Mouse (Mus musculus) heart, postnatal 10 days (tissue): ENCODE data around the gene Rab14. TPM values are rescaled to one million over a fixed set of nuclear protein-coding genes. Genes with fewer than 3 reads are reported as not detected.

Source experiments
- DNase-seq, 2 experiments: peaks; one replicate each; pipeline ENCODE4 v3.0.0; 2021
- intact Hi-C: fragments of 180-260 bp; cut with DNase I; formaldehyde crosslinking; loops from one replicate; pipeline ENCODE4 v1.15.1; 2025
- total RNA-seq, 2 experiments: library from RNA; stranded (reverse); gene quantifications; 2 replicates each; pipeline ENCODE4 v1.2.3; 2021

Rab14 gene
- total RNA-seq, 2 experiments from 2014 or later, result 154 to 160 TPM

DNA sequence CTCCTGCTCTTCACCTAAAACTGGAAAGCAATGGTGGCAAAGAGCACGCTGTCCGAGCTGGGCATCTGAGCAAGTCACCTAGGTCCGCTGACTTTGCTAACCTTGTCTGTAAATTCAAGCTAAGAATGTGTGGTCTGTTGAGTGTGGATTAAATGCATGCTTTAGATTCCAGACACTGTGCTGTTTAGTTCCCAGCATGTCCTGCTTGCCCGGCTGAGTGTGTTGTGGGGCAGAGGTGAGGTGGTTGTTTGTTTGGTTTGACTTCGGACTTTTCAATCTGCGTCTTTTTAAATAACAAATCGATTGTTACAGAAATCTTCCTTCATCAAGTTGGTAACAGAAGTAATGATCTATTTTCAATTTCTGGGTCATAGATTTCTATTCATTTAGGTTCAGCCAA, 43.1 kb downstream of the Rab14 start:
- no peak for DNase-seq
- intact Hi-C loops, result no loop called here

DNA sequence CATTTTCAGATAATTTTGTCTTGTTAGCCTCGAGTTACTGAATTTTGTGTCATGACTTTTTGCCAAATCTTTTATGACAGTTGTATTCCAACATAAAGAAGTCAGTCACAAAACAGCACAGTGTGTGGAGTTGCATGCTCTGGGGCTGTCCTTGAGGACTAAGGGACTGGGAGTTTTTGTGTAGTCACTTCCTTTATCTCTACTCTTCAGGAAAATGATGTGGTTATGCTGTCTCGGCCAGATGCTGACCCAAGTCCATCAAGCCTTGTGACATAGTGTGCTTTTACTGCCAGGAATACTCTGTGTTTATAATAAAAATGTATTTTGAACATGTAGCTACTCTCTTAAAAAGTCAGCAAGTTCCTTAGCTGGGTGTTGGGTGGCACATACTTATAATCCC, 43.9 kb downstream of the Rab14 start:
- no peak for DNase-seq
- intact Hi-C loops, result no loop called here

DNA sequence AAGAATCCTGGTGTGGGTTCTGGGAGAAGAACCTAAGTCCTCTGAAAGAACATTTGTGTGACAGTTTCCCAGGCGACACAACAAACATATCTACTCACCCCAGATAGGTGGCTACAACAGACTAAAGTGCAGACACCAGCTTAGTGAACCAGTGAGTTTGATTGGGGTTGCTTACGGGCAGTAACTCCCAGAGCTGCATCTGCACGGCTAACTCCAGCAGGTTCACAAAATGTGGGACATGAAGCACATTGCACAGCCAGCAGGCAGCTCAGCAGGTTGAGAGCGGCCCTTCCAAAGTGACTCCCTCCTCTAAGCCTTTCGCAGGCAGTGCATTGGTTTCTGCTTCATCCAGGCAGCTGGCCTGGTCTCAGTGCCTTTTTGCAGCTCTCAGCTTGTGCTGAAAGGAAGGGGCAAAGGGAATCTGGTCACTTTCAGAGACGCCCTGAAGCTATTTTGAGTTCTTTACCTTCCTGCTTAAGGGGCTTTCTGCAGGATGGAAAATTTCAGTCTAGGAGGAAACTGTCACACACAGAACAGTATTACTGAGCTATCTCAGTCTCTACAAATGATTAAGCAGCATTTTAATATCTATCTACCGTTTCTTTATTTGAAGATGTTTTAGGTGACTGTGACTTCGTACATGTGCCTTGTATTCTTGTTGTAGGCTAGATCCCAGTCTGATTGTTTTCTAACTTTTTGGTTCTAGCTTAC, 46.9 kb downstream of the Rab14 start:
- DNase-seq, result no peak
- intact Hi-C loops, result no loop called here

DNA sequence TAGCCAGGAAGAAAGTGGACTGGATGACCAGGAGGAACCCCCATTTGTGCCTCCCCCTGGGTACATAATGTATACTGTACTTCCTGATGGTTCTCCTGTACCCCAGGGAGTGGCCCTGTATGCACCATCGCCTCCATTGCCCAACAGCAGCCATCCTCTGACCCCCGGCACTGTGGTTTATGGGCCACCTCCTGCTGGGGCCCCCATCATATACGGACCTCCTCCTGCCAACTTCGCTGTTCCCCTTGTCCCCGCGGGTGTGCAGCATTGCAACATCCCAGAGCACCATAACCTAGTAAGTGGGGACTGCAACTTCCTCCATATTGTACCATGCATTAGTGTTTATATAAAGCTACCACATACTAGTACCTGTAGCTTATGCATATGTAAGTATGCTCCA, 47.7 kb downstream of the Rab14 start:
- intact Hi-C loops, result no loop called here
- DNase-seq, result no peak

DNA sequence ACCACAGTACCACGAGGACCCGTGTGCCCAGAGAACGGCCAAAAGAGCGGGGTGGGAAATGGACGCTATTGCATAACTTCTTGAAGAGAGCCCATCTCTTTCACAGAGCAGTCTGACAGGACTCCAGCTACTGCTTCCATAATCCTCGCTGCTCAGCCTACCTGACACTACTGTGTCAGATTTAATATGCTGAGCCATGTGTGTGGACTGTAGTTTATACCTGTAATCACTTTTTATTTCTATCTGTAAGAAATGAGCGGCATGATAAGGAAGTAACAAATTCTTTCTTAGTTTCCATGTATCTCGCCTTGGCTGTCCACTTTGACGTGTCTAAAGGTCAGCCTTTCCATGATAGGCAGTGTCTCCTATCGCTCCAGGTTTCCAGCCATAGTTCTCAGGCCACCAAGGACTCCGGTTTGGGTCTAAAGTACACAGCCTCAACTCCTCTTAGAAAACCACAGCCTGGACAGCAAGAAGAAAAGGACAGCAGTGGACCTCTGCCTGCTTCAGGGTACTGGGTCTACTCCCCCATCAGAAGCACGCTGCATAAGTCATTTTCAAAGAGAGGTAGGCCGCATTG, 49.5 kb downstream of the Rab14 start:
- DNase-seq, result no peak
- intact Hi-C loops, result no loop called here

DNA sequence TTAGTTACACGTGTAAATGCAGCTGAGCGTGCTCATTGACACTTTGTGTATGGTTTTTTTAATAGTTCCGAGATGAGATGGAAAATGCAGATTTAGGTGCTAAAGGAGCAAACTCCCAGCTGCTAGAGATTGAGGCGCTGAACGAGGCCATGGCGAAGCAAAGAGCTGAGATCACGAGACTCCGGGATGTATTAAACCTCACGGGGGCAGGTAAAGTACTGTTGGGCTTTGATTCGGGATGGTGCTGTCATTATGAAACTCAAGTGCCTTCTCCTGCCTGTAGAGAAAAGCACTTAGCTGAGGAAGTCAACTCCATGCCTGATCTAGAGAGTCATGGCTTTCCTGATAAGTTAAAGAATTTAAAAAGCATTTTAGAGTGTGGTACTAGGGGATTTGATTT, 52.1 kb downstream of the Rab14 start:
- intact Hi-C loops, result no loop called here
- no peak for DNase-seq

DNA sequence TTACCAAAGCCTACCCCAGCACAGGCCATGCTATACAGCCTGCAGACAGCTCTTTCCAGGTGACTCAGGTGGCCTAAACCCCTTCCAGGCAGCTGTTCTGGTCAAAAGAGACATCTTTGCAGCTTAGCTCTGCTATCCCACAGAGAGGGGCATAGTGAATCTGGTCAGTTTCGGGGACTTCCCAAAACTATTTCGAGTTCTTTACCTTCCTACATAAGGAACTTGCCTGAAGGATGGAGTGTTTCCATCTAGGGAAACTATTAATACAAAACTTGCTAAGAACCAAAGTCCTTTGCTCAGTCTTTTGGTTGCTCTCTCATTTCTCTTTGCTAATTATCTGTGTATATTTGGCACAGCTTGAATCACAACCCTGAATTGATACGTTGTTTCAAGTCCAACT, 59.2 kb downstream of the Rab14 start:
- DNase-seq, result no peak
- intact Hi-C loops, result no loop called here

DNA sequence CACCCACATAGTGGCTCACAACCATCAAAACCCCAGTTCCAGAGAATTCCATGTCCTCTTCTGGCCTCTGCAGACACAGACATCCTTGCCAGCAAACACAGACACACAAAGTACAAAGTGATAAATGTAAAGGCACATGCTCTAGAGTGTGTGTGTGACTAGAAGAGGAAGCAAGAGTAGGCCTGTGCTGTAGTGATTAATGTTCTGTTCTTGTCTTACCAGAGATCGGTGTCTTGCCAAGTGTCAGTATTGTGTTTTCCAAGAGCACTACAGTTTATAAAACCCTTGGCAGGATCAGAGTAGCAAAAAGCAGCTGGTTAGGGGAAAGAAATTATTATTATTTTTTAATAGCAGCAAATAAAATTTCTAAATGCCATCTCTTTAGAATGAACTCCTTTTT, 62.3 kb downstream of the Rab14 start:
- intact Hi-C loops, result no loop called here
- no peak for DNase-seq

DNA sequence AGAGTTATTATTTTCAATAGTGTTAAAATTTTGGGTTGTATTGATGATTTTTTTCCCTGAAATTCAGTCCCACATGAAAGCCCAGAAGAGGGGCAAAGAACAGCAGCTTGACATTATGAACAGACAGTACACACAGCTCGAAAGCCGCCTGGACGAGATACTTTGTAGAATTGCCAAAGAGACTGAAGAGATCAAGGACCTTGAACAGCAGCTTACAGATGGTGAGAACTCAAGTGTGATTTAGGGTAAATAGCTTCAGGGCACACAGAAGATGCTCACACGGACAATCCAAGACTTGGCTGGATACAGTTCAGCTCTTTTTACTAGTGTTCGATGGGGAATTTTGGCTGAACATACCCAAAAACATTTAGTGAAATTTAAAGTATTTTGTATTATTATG, 67.0 kb downstream of the Rab14 start:
- no peak for DNase-seq
- intact Hi-C loops, result no loop called here

DNA sequence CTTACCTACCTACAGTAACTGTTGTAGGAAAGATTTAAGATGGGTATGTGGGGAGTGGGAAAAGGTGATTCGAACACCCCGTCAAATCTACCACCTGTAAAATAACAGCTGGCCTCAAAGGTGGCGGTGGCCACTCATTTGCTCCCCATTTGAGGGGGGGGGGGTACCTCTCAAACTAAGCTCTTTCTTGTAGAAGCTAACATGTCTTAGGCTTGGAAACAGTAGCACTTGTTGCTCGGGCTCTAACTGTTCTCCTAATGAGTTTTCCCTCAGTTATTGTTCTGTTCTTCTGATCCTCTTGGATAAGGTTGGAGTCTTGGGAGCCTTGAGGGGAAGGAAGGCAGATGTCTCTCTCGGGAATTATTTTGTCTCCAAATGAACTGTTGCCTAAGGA, 68.3 kb downstream of the Rab14 start:
- no peak for DNase-seq
- intact Hi-C loops, result no loop called here

DNA sequence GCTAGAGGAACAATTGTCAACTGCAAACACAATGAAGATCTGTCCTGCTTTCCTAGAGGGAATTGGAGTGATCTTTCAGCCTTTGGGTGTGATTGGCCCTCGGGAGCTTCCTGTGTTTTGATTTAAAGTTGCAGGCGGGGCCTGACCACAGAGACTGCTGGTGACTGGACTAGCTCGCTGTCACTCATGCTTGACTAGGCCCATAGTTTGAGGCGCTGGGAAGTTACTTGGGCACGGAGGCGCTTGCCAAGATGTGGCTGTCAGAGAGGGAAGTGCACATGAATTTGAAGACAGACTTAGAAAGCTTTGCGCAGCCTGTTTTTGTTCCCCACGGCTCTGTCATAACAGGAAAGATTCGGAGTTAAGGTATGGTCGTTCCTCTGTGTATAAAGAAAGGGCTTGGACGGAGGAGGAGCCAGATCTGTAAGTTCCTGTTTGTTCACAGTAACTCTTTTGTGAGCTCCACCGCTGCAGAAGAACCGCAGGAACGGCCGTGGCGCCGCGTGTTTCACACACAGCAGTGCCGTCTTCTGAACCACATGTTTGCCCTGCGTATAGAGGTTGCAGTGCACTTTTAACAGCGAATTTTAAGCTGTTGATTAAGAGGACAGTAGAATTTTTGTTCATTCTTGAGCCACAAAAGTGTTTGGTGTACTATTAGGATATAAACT, 68.8 kb downstream of the Rab14 start:
- intact Hi-C loops, result no loop called here
- DNase-seq, result peak; percentile 99

DNA sequence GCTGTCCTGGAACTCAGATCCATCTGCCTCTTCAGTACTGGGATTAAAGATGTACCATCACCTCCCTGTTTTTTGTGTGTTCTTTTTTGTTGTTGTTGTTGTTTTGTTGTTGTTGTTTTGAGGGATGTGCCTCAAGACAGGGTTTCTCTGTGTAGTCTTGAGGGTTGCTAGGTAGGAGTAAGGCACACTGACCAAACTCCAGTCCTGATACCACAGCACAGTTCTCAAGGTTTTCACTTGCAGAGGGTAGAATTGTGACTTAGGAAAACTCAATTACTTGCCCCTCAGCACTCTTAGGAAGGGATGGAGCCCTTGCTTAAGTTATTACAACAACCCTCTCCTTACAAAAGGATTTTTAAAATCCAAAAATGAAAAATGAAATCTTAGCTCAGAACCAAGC, 69.4 kb downstream of the Rab14 start:
- intact Hi-C loops, result no loop called here
- DNase-seq, result no peak

Other genes starting within 250 kb of the Rab14 start
- gene Traf1, start 239.3 kb downstream of the Rab14 start, total RNA-seq, result 1 to 10 TPM; 1.3 to 1.8 TPM
- not detected for gene Hc, start 139.7 kb downstream of the Rab14 start, total RNA-seq
- under 1 TPM in 1 of 2 experiments, not detected in 1; 0.52 TPM for gene AI182371, start 99.6 kb downstream of the Rab14 start, total RNA-seq
- 10 to 100 TPM; 11.6 to 11.8 TPM for gene Cntrl, start 91.6 kb downstream of the Rab14 start, total RNA-seq
- 100 to 1,000 TPM; 213 to 249 TPM for gene Gsn, start 55.3 kb upstream of the Rab14 start, total RNA-seq
- 10 to 100 TPM; 56.2 to 61.7 TPM for gene Stom, start 135.9 kb upstream of the Rab14 start, total RNA-seq
- gene 4930568D16Rik, start 166.6 kb upstream of the Rab14 start, total RNA-seq, result not detected
- gene 4930402F06Rik, start 196.1 kb upstream of the Rab14 start, total RNA-seq, result not detected